Mouse (Mus musculus): ENCODE data around the gene Olfr870. TPM values are rescaled to one million over a fixed set of nuclear protein-coding genes. Genes with fewer than 3 reads are reported as not detected.

The Olfr870 gene
- polyA plus RNA-seq, 1 experiment from 2014 or later: not detected

Other genes with a start within 250 kb of the Olfr870 start
- gene Olfr866, start 146.0 kb downstream of the Olfr870 start, polyA plus RNA-seq (2014; fragmentation: Nextera tagmentation; extraction: Ambion mirVana): not detected in 2 replicates
- gene Olfr867, start 116.5 kb downstream of the Olfr870 start, polyA plus RNA-seq (2014; fragmentation: Nextera tagmentation; extraction: Ambion mirVana): not detected in 2 replicates
- not detected in 2 replicates for gene Olfr868, start 75.4 kb downstream of the Olfr870 start, polyA plus RNA-seq (2014; fragmentation: Nextera tagmentation; extraction: Ambion mirVana)
- gene Olfr869, start 45.0 kb downstream of the Olfr870 start, polyA plus RNA-seq (2014; fragmentation: Nextera tagmentation; extraction: Ambion mirVana): not detected in 2 replicates
- not detected in 2 replicates for gene Olfr871, start 38.1 kb upstream of the Olfr870 start, polyA plus RNA-seq (2014; fragmentation: Nextera tagmentation; extraction: Ambion mirVana)
- gene Olfr872, start 63.1 kb upstream of the Olfr870 start, polyA plus RNA-seq (2014; fragmentation: Nextera tagmentation; extraction: Ambion mirVana): not detected in 2 replicates
- not detected in 2 replicates for gene Olfr39, start 108.3 kb upstream of the Olfr870 start, polyA plus RNA-seq (2014; fragmentation: Nextera tagmentation; extraction: Ambion mirVana)
- gene Olfr873, start 124.5 kb upstream of the Olfr870 start, polyA plus RNA-seq (2014; fragmentation: Nextera tagmentation; extraction: Ambion mirVana): not detected in 2 replicates
- not detected in 2 replicates for gene Olfr18, start 162.0 kb upstream of the Olfr870 start, polyA plus RNA-seq (2014; fragmentation: Nextera tagmentation; extraction: Ambion mirVana)
- gene Zfp560, start 211.1 kb upstream of the Olfr870 start, polyA plus RNA-seq (2014; fragmentation: Nextera tagmentation; extraction: Ambion mirVana): 53.9 and 58.6 TPM in 2 replicates

Data from forebrain, embryonic 14.5 days (tissue).